Mouse (Mus musculus): ENCODE results near the gene Sppl2c. TPM values are rescaled to one million over a fixed set of nuclear protein-coding genes. Genes with fewer than 3 reads are reported as not detected.
"Not testable (repeated sequence)": the region's sequence is repeated elsewhere in the genome, so short reads cannot be mapped to it uniquely, and the experiment has no call there.

Gene Sppl2c
- polyA plus RNA-seq, 1 experiment, result not detected

- 94% methylated on average over 10 of the region's 10 CpGs for WGBS
- no peak for TF ChIP-seq CTCF (IDR thresholded peaks at IDR 0.05; ENCODE audit: insufficient read depth, low read length)
- TF ChIP-seq POLR2A (IDR thresholded peaks at IDR 0.05; ENCODE audit: borderline replicate concordance, extremely low read depth, low read depth, low read length), result no peak
Observed at GRCm38 (mm10) chr11:104187766-104188165, 1.6 kb downstream of the Sppl2c start.

GRCm38 (mm10) chr11:104190008-104190407 lies 3.9 kb downstream of the Sppl2c start:
- Histone ChIP-seq H3K4me3 (replicated peaks; ENCODE audit: extremely low read depth, low read depth, low read length) (no peak overlapping the region), H3K4me1 (ENCODE audit: control insufficient read depth, insufficient read depth, low read length) (no peaks in the 10 kb centered on the region)
- DNase-seq, result no peak
- 65% methylated on average over 2 of the region's 2 CpGs for WGBS
- no peak for TF ChIP-seq POLR2A (IDR thresholded peaks at IDR 0.05; ENCODE audit: borderline replicate concordance, extremely low read depth, low read depth, low read length)

More at GRCm38 (mm10) chr11:104187766-104188165, 1.6 kb downstream of the Sppl2c start:
- DNase-seq, result no peak
- H3K4me1 ChIP-seq (ENCODE audit: control insufficient read depth, insufficient read depth, low read length), result no peaks in the 10 kb centered on the region
- H3K4me3 ChIP-seq (replicated peaks; ENCODE audit: extremely low read depth, low read depth, low read length), result no peak overlapping the region

- 66% methylated on average over 11 of the region's 11 CpGs for WGBS
- TF ChIP-seq CTCF (IDR thresholded peaks at IDR 0.05; ENCODE audit: insufficient read depth, low read length), result no peak
- no peak for TF ChIP-seq POLR2A (IDR thresholded peaks at IDR 0.05; ENCODE audit: borderline replicate concordance, extremely low read depth, low read depth, low read length)
- H3K4me3 ChIP-seq (replicated peaks; ENCODE audit: extremely low read depth, low read depth, low read length), result no peak overlapping the region
- no peaks in the 10 kb centered on the region for H3K4me1 ChIP-seq (ENCODE audit: control insufficient read depth, insufficient read depth, low read length)
- no peak for DNase-seq
Observed at GRCm38 (mm10) chr11:104195382-104195781, 9.3 kb downstream of the Sppl2c start.

- peak; percentile 70 for DNase-seq
- TF ChIP-seq CTCF (IDR thresholded peaks at IDR 0.05; ENCODE audit: insufficient read depth, low read length) (peak; percentile 82), POLR2A (IDR thresholded peaks at IDR 0.05; ENCODE audit: borderline replicate concordance, extremely low read depth, low read depth, low read length) (no peak)
- no peak overlapping the region for H3K4me3 ChIP-seq (replicated peaks; ENCODE audit: extremely low read depth, low read depth, low read length)
- H3K4me1 ChIP-seq (ENCODE audit: control insufficient read depth, insufficient read depth, low read length), result no peaks in the 10 kb centered on the region
- 12% methylated on average over 9 of the region's 9 CpGs for WGBS
Observed at GRCm38 (mm10) chr11:104195791-104196190, 9.7 kb downstream of the Sppl2c start.

- 3% methylated on average over 10 of the region's 10 CpGs for WGBS
- no peak for TF ChIP-seq POLR2A (IDR thresholded peaks at IDR 0.05; ENCODE audit: borderline replicate concordance, extremely low read depth, low read depth, low read length)
- no peak for DNase-seq
- H3K4me1 ChIP-seq (ENCODE audit: control insufficient read depth, insufficient read depth, low read length), result no peaks in the 10 kb centered on the region
- no peak overlapping the region for H3K4me3 ChIP-seq (replicated peaks; ENCODE audit: extremely low read depth, low read depth, low read length)
Observed at GRCm38 (mm10) chr11:104197861-104198260, 11.7 kb downstream of the Sppl2c start.

- WGBS, result 42% methylated on average over 3 of the region's 3 CpGs
- no peak for DNase-seq
Observed at GRCm38 (mm10) chr11:104203271-104203670, 17.1 kb downstream of the Sppl2c start.

GRCm38 (mm10) chr11:104206573-104206972 lies 20.4 kb downstream of the Sppl2c start:
- TF ChIP-seq POLR2A (IDR thresholded peaks at IDR 0.05; ENCODE audit: borderline replicate concordance, extremely low read depth, low read depth, low read length) (no peak), CTCF (IDR thresholded peaks at IDR 0.05; ENCODE audit: insufficient read depth, low read length) (no peak)
- no peak for DNase-seq
- H3K4me1 ChIP-seq (ENCODE audit: control insufficient read depth, insufficient read depth, low read length), result no peaks in the 10 kb centered on the region
- H3K4me3 ChIP-seq (replicated peaks; ENCODE audit: extremely low read depth, low read depth, low read length), result no peak overlapping the region
- WGBS, result 63% methylated on average over 4 of the region's 4 CpGs

More at GRCm38 (mm10) chr11:104203271-104203670, 17.1 kb downstream of the Sppl2c start:
- TF ChIP-seq POLR2A (IDR thresholded peaks at IDR 0.05; ENCODE audit: borderline replicate concordance, extremely low read depth, low read depth, low read length) (no peak), CTCF (IDR thresholded peaks at IDR 0.05; ENCODE audit: insufficient read depth, low read length) (no peak)
- H3K4me1 ChIP-seq (ENCODE audit: control insufficient read depth, insufficient read depth, low read length), result no peaks in the 10 kb centered on the region
- H3K4me3 ChIP-seq (replicated peaks; ENCODE audit: extremely low read depth, low read depth, low read length), result no peak overlapping the region

GRCm38 (mm10) chr11:104209041-104209440 lies 22.9 kb downstream of the Sppl2c start:
- 56% methylated on average over 3 of the region's 3 CpGs for WGBS
- Histone ChIP-seq H3K4me3 (replicated peaks; ENCODE audit: extremely low read depth, low read depth, low read length) (no peak overlapping the region), H3K4me1 (ENCODE audit: control insufficient read depth, insufficient read depth, low read length) (no peaks in the 10 kb centered on the region)
- no peak for DNase-seq
- TF ChIP-seq CTCF (IDR thresholded peaks at IDR 0.05; ENCODE audit: insufficient read depth, low read length) (no peak), POLR2A (IDR thresholded peaks at IDR 0.05; ENCODE audit: borderline replicate concordance, extremely low read depth, low read depth, low read length) (no peak)

- DNase-seq, result no peak
- Histone ChIP-seq H3K4me1 (ENCODE audit: control insufficient read depth, insufficient read depth, low read length) (no peaks in the 10 kb centered on the region), H3K4me3 (replicated peaks; ENCODE audit: extremely low read depth, low read depth, low read length) (no peak overlapping the region)
- TF ChIP-seq POLR2A (IDR thresholded peaks at IDR 0.05; ENCODE audit: borderline replicate concordance, extremely low read depth, low read depth, low read length) (no peak), CTCF (IDR thresholded peaks at IDR 0.05; ENCODE audit: insufficient read depth, low read length) (no peak)
- WGBS, result 86% methylated on average over 6 of the region's 6 CpGs
Observed at GRCm38 (mm10) chr11:104211251-104211650, 25.1 kb downstream of the Sppl2c start.

- not testable (repeated sequence) for H3K4me1 ChIP-seq (ENCODE audit: control insufficient read depth, insufficient read depth, low read length); DNase-seq; H3K4me3 ChIP-seq (replicated peaks; ENCODE audit: extremely low read depth, low read depth, low read length)
- 93% methylated on average over 5 of the region's 5 CpGs for WGBS
Observed at GRCm38 (mm10) chr11:104214128-104214527, 28.0 kb downstream of the Sppl2c start.

GRCm38 (mm10) chr11:104218075-104218474 lies 31.9 kb downstream of the Sppl2c start:
- WGBS, result 50% methylated on average over 3 of the region's 3 CpGs
- TF ChIP-seq CTCF (IDR thresholded peaks at IDR 0.05; ENCODE audit: insufficient read depth, low read length), result no peak
- TF ChIP-seq POLR2A (IDR thresholded peaks at IDR 0.05; ENCODE audit: borderline replicate concordance, extremely low read depth, low read depth, low read length), result no peak

More at GRCm38 (mm10) chr11:104218075-104218474, 31.9 kb downstream of the Sppl2c start:
- no peak for DNase-seq
- no peaks in the 10 kb centered on the region for H3K4me1 ChIP-seq (ENCODE audit: control insufficient read depth, insufficient read depth, low read length)
- no peak overlapping the region for H3K4me3 ChIP-seq (replicated peaks; ENCODE audit: extremely low read depth, low read depth, low read length)
